Mouse (Mus musculus) urinary bladder, postnatal 36 days (tissue): ENCODE results near the gene Ttpal.

Source experiments
- DNase-seq, 2 experiments: peaks; one replicate each; pipeline ENCODE4 v3.0.0; 2022; ENCODE audit warnings: low spot score in 2 of 2, mixed read lengths in 1 of 2

Gene Ttpal

GRCm38 (mm10) chr2:163661371-163661850 is 59.3 kb downstream of the Ttpal start:
- DNase-seq, result no peak

- no peak for DNase-seq
Observed at GRCm38 (mm10) chr2:163662076-163662475, 60.0 kb downstream of the Ttpal start.

GRCm38 (mm10) chr2:163662698-163663221 is 60.6 kb downstream of the Ttpal start:
- DNase-seq, result no peak

- DNase-seq, result no peak
Observed at GRCm38 (mm10) chr2:163663930-163664329, 61.8 kb downstream of the Ttpal start.

- no peak for DNase-seq
Observed at GRCm38 (mm10) chr2:163667045-163667444, 64.9 kb downstream of the Ttpal start.
